Mouse (Mus musculus) thymus, adult 2 months (tissue): ENCODE results near the gene Ptprd.

Experiments used
- CTCF ChIP-seq: fragments of 200-500 bp; IDR thresholded peaks from 2 replicates; pipeline ENCODE4 v1.5.1; 2012; ENCODE audit warnings: mild to moderate bottlenecking, control low read depth, low read length, moderate library complexity, borderline replicate concordance; ENCODE audit not compliant: control insufficient read depth, poor library complexity, insufficient read depth; ENCODE audit errors: extremely low read depth
- POLR2A ChIP-seq: fragments of 200-500 bp; IDR thresholded peaks from 2 replicates; pipeline ENCODE4 v1.6.1; 2012; ENCODE audit warnings: mild to moderate bottlenecking, low read length, control low read depth, moderate library complexity; ENCODE audit not compliant: control insufficient read depth, poor library complexity, insufficient read depth; ENCODE audit errors: extremely low read depth

- no peak for TF ChIP-seq CTCF
- TF ChIP-seq POLR2A: no peak
These were observed 1743.2 kb downstream of the Ptprd start for GRCm38 (mm10) chr4:76468366-76469100.
